Mouse (Mus musculus) stomach, embryonic 16.5 days (tissue): ENCODE results near the gene Tex50. TPM values are rescaled to one million over a fixed set of nuclear protein-coding genes. Genes with fewer than 3 reads are reported as not detected.
"Not testable (repeated sequence)": the region's sequence is repeated elsewhere in the genome, so short reads cannot be mapped to it uniquely, and the experiment has no call there.

Source experiments
- ATAC-seq: fragments of 200-750 bp; cut with Nextera tagmentation; 2 replicates; pipeline ENCODE4 v1.8.0; 2017; ENCODE audit warnings: moderate number of reproducible peaks, moderate TSS enrichment; ENCODE audit not compliant: insufficient read depth, low FRiP score
- H3K27ac ChIP-seq: fragments of 300-500 bp; sonication (generic); 2 replicates; pipeline ENCODE4 v1.5.1; 2014; ENCODE audit warnings: low read length
- H3K27me3 ChIP-seq: fragments of 300-500 bp; sonication (generic); 2 replicates; pipeline ENCODE4 v1.6.1; 2014; ENCODE audit warnings: low read length, control low read depth, mixed read lengths; ENCODE audit not compliant: control insufficient read depth, insufficient read depth
- H3K36me3 ChIP-seq: fragments of 300-500 bp; sonication (generic); 2 replicates; pipeline ENCODE4 v1.6.1; 2014; ENCODE audit warnings: low read length; ENCODE audit not compliant: control insufficient read depth, insufficient read depth
- H3K4me1 ChIP-seq: fragments of 300-500 bp; sonication (generic); 2 replicates; pipeline ENCODE4 v1.6.1; 2014; ENCODE audit warnings: low read length, control low read depth, mixed read lengths; ENCODE audit not compliant: control insufficient read depth, insufficient read depth
- H3K4me2 ChIP-seq: fragments of 300-500 bp; sonication (generic); 2 replicates; pipeline ENCODE4 v1.6.1; 2014; ENCODE audit warnings: low read depth, low read length, mixed read lengths
- H3K4me3 ChIP-seq: fragments of 300-500 bp; sonication (generic); replicated peaks from 2 replicates; pipeline ENCODE4 v1.5.1; 2014; ENCODE audit warnings: mild to moderate bottlenecking, low read length
- H3K9ac ChIP-seq: fragments of 300-500 bp; sonication (generic); 2 replicates; pipeline ENCODE4 v1.6.1; 2014; ENCODE audit warnings: low read length
- H3K9me3 ChIP-seq: fragments of 300-500 bp; sonication (generic); replicated peaks from 2 replicates; pipeline ENCODE4 v1.6.1; 2016; ENCODE audit warnings: low read length, control low read depth; ENCODE audit not compliant: control insufficient read depth
- WGBS: fragments of 180-500 bp; shearing (Covaris S2); extraction: QIAGEN DNeasy Blood & Tissue Kit; methylation state at CpG from one replicate; pipeline ENCODE4 v1.1.7; 2014; 5-methylcytosine and 5-hydroxymethylcytosine counted together
- polyA plus RNA-seq: library from polyadenylated mRNA; unstranded; fragments of >200 nt; fragmentation: Nextera tagmentation; extraction: Ambion mirVana; gene quantifications from 2 replicates; pipeline ENCODE4 v1.2.1, GENCODE M21; 2015

Tex50 gene
- not detected in 2 replicates for polyA plus RNA-seq

DNA sequence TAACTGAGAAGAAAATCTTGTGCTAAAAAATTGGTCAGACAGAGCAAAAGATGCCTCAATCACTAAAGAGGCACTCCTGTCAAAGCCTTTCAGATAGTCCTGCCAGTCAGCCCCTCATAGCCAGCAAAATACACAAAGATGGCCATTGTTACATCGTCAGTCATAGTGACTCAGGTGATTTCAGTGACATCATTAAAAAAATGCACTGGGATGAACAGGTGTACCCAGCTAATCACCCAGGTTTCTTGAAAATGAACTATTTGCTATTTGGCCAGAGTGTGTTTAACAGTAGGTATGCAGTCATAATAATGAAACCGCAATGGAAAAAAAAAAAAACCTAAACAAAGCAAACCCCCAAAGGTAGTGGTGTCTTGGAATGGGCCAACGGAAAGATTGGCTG is at the start of gene Tex50:
Gene Tex50 (minus strand): TSS at position 101 of the 400 bp plus-strand sequence.
- WGBS: 84% methylated on average over 3 of the region's 3 CpGs
- H3K36me3 ChIP-seq: no peaks in the 10 kb centered on the region
- H3K9ac ChIP-seq: no peak within 1 kb of the TSS
- H3K4me1 ChIP-seq: no peaks in the 10 kb centered on the region
- ATAC-seq: no peak
- H3K27me3 ChIP-seq: no peaks in the 10 kb centered on the region
- H3K4me3 ChIP-seq: no peak within 1 kb of the TSS
- H3K9me3 ChIP-seq: no peaks in the 10 kb centered on the region
- H3K4me2 ChIP-seq: no peak within 1 kb of the TSS
- no peak within 1 kb of the TSS for H3K27ac ChIP-seq

DNA sequence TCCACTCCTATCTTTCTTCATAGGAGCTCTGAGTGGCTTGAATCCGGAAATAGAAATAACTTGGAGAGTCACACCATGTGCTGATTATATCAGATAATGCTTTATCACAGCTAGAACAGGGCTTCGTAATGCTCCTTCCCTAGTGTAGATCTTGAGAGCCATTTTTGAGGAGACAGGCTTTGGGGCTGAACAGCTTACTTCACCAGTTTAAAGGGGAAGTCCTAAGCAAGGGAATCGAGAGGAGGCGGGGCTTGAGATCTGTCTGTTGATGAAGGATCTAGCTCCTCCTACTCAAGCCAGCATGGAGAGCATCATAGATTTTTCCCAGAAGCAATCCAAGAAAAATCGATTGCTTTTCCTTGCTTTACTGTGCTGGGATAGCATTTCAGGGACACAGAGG is 40.7 kb upstream of the Tex50 start:
- Histone ChIP-seq H3K4me3 (no peak overlapping the region), H3K4me1 (0 out of 2 replicates have a peak, but pooled peaks cover 3% of the 10 kb centered on the region), H3K9me3 (no peaks in the 10 kb centered on the region), H3K36me3 (no peaks in the 10 kb centered on the region), H3K27me3 (no peaks in the 10 kb centered on the region), H3K27ac (no peak overlapping the region), H3K4me2 (no peak overlapping the region), H3K9ac (no peak overlapping the region)
- no peak for ATAC-seq
- WGBS: 72% methylated on average over 5 of the region's 5 CpGs

DNA sequence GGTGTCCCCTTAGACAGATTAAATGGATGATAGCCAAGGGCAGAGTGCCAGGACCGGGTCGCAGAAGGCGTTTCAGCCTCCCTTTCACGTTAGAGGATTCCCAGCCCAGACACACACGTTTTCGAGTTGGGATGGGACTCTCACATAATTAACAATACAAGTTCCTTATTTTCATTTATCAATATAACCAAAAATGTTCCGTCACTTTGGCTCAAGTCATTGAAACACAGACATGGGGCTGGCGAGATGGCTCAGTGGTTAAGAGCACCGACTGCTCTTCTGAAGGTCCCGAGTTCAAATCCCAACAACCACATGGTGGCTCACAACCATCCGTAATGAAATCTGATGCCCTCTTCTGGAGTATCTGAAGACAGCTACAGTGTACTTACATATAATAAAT is 37.2 kb upstream of the Tex50 start:
- H3K9ac ChIP-seq: peak overlapping the region; percentile 47; the same call in 1 of the 2 replicates
- not testable (repeated sequence) for H3K9me3 ChIP-seq, H3K27ac ChIP-seq, ATAC-seq, H3K36me3 ChIP-seq, H3K4me1 ChIP-seq, H3K27me3 ChIP-seq
- peak overlapping the region; percentile 55 for H3K4me3 ChIP-seq
- WGBS: 49% methylated on average over 11 of the region's 11 CpGs
- H3K4me2 ChIP-seq: peak overlapping the region; percentile 67

DNA sequence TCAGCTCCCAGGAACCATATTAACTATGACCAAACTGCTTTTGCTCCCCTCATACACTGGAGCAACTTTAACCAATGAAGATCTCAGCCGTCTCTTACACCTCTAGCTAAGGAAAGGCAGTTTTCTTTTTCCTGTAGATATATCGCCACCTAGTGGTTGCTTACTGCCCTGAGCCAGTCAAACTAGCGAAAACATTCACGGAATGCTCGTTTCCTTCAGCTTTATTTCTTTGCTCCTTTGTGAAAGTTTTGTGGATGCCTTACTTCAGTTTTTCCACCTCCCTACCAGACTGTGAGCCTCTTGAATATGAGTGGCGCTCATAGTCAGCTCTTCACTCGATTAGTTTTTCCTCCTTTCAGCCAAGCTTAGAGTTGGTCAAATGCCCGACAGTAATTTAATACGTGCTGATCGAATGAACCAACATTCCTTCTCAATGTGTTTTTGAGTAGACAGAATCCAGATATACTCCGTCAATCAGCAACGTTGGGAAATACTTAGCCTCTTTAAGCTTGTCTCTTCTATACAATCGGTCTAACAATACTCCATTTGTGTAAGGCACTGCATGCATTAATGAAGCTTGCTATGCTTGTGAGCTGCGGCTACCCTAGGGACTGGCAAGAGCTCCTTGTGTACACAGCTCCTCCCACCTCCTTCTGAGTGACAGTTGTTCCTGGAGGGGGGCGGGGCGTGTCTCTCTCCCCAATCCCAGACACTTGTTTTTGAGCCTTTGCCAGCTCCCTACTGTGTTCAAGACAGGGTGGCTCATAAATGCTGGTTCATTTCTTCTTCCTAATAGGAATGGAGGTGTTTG is 36.6 kb upstream of the Tex50 start:
- WGBS: under 1% methylated on average over 16 of the region's 16 CpGs
- peak overlapping the region; percentile 47 for H3K9ac ChIP-seq

DNA sequence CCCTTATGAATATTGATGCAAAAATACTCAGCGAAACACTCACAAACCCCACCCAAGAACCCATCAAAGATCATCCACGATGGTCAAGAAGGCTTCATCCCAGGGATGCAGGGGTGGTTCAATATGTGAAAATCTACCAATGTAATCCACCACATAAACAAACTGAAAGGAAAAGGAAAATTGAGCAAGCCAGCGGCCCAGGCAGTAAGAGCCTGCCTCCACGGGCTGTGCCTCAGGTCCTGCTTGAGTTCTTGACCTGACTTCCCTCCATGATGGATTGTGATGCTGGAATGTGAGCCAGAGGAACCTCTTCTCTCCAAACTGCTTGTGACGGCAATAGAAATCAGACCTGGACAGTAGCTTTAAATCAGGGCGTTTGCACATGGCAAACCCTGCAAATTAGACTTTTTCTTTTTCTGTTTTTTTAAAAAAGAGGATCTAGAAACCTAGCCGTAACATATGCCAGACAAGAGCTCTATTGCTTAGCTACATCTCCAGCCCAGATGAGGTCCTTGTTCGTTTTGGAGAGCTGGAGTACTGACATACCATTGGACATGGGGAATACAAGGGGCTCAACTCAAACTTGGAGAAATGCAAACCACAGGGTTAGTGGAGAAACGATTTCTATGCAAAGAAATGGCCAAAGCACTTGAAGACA is 31.3 kb upstream of the Tex50 start:
- H3K36me3 ChIP-seq: no peaks in the 10 kb centered on the region
- H3K9ac ChIP-seq: no peak overlapping the region
- H3K27me3 ChIP-seq: no peaks in the 10 kb centered on the region
- no peaks in the 10 kb centered on the region for H3K9me3 ChIP-seq
- H3K4me3 ChIP-seq: no peak overlapping the region
- no peak overlapping the region for H3K4me2 ChIP-seq
- no peaks in the 10 kb centered on the region for H3K4me1 ChIP-seq
- 68% methylated on average over 9 of the region's 9 CpGs for WGBS
- H3K27ac ChIP-seq: no peak overlapping the region
- ATAC-seq: no peak

More for the DNA sequence above, 36.6 kb upstream of the Tex50 start:
- Histone ChIP-seq H3K9me3 (no peaks in the 10 kb centered on the region), H3K4me2 (peak overlapping the region; percentile 67), H3K36me3 (no peaks in the 10 kb centered on the region), H3K4me3 (peak overlapping the region; percentile 55), H3K4me1 (0 out of 2 replicates have a peak, but pooled peaks cover 3% of the 10 kb centered on the region), H3K27ac (peak overlapping the region; percentile 62), H3K27me3 (no peaks in the 10 kb centered on the region)
- peak; percentile 94 for ATAC-seq

DNA sequence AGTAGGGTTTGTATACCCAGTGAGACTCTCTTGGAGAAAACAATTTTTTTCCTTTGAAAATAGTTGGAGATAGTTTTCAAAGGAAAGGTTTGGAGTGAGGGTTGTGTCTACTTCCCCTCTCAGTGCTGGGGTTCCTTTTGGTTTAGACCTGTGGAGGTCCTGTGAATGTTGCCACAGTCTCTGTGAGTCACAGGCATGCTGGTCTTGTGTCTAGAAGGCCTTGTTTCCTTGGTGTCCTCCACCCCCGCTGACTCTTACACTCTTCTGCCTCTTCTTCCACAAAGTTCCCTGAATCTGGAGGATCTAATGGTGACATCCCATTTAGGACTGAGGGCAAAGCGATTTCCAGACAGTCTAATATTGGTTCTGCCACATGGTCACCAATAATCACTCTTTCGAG is 26.3 kb upstream of the Tex50 start:
- Histone ChIP-seq H3K4me3 (no peak overlapping the region), H3K4me2 (no peak overlapping the region), H3K9ac (no peak overlapping the region), H3K36me3 (no peaks in the 10 kb centered on the region), H3K4me1 (no peaks in the 10 kb centered on the region), H3K27me3 (no peaks in the 10 kb centered on the region), H3K9me3 (no peaks in the 10 kb centered on the region), H3K27ac (no peak overlapping the region)
- no peak for ATAC-seq
- 84% methylated on average over 3 of the region's 3 CpGs for WGBS

DNA sequence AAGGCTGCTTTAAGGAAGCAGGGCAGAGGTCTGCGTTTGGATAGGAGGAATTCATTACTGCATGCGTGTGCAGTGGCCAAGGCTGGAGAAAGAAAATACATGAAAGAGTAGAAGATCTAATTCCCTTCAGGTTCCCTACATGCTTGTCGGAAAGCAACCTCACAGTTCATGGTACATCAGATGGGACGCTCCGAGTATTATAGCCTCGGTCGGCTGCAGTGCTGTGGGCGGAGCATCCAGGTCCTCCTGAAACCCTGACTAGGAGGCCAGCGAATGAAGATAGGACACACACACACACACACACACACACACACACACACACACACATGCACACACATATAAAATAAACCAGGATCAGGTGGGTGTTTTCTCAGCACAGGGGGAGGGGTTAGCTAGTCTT is 24.6 kb upstream of the Tex50 start:
- Histone ChIP-seq H3K9ac (no peak overlapping the region), H3K4me1 (no peaks in the 10 kb centered on the region), H3K36me3 (no peaks in the 10 kb centered on the region), H3K4me2 (peak overlapping the region; percentile 19; the same call in 1 of the 2 replicates), H3K27me3 (no peaks in the 10 kb centered on the region), H3K4me3 (no peak overlapping the region), H3K9me3 (0 out of 2 replicates have a peak, but pooled peaks cover 5% of the 10 kb centered on the region), H3K27ac (no peak overlapping the region)
- no peak for ATAC-seq
- WGBS: 57% methylated on average over 9 of the region's 9 CpGs

DNA sequence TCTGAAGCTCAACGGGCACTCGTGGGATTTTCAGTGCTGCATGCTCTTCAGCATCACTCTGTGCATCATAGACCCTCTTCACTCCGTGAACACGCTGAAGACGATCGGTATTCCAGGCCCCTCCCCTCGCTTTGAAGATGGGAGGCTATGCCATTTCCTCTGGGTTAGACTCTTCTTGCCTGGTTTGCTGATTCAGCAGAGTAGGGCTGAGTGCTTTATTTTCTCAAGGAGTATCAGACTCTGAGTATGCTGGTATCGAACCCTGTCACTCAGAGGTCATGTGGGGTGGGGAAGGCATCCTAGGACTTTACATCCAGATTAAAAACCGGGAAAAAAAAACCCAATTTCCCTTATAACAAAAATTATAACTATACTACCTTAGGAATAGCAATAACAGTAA is 23.3 kb upstream of the Tex50 start:
- no peak overlapping the region for H3K4me3 ChIP-seq
- H3K4me1 ChIP-seq: no peaks in the 10 kb centered on the region
- 0 out of 2 replicates have a peak, but pooled peaks cover 5% of the 10 kb centered on the region for H3K9me3 ChIP-seq
- no peak overlapping the region for H3K4me2 ChIP-seq
- H3K9ac ChIP-seq: no peak overlapping the region
- no peak for ATAC-seq
- 81% methylated on average over 9 of the region's 9 CpGs for WGBS
- H3K36me3 ChIP-seq: no peaks in the 10 kb centered on the region
- no peaks in the 10 kb centered on the region for H3K27me3 ChIP-seq
- no peak overlapping the region for H3K27ac ChIP-seq

DNA sequence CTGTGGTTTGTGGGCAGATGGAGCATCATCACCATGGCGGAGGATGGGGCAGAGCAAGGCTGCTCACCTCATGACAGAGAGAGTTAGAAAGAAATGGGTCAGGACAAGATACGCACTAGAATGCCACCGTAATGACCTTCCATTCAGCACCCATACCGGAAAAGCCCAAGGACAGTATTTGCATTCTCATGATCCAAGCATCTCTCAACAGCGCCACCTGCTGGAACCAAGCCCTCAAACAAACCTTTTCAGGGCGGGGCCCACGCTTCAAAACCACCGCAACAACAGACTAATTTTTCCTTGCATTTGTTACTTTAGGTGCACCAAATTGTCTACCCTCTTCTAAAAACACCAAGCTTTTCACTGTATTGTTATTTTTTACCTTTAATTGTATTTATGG is 21.6 kb upstream of the Tex50 start:
- ATAC-seq: no peak
- H3K4me3 ChIP-seq: no peak overlapping the region
- H3K4me2 ChIP-seq: no peak overlapping the region
- no peaks in the 10 kb centered on the region for H3K36me3 ChIP-seq
- 61% methylated on average over 8 of the region's 8 CpGs for WGBS
- no peak overlapping the region for H3K27ac ChIP-seq
- no peak overlapping the region for H3K9ac ChIP-seq
- no peaks in the 10 kb centered on the region for H3K27me3 ChIP-seq
- no peaks in the 10 kb centered on the region for H3K4me1 ChIP-seq
- H3K9me3 ChIP-seq: 0 out of 2 replicates have a peak, but pooled peaks cover 5% of the 10 kb centered on the region
